Mouse (Mus musculus) subcutaneous adipose tissue, adult 2 months (tissue): ENCODE measurements around the gene Arhgef11. TPM values are rescaled to one million over a fixed set of nuclear protein-coding genes. Genes with fewer than 3 reads are reported as not detected.

Experiments used
- polyA plus RNA-seq: library from polyadenylated mRNA; depleted of rRNA; stranded (reverse); fragments of >200 nt; gene quantifications from 2 replicates; pipeline ENCODE4 v1.2.3, GENCODE M21; 2012; ENCODE audit warnings: low replicate concordance; rRNA removed

Arhgef11 gene
- polyA plus RNA-seq: 33.9 and 46.5 TPM in 2 replicates

DNA sequence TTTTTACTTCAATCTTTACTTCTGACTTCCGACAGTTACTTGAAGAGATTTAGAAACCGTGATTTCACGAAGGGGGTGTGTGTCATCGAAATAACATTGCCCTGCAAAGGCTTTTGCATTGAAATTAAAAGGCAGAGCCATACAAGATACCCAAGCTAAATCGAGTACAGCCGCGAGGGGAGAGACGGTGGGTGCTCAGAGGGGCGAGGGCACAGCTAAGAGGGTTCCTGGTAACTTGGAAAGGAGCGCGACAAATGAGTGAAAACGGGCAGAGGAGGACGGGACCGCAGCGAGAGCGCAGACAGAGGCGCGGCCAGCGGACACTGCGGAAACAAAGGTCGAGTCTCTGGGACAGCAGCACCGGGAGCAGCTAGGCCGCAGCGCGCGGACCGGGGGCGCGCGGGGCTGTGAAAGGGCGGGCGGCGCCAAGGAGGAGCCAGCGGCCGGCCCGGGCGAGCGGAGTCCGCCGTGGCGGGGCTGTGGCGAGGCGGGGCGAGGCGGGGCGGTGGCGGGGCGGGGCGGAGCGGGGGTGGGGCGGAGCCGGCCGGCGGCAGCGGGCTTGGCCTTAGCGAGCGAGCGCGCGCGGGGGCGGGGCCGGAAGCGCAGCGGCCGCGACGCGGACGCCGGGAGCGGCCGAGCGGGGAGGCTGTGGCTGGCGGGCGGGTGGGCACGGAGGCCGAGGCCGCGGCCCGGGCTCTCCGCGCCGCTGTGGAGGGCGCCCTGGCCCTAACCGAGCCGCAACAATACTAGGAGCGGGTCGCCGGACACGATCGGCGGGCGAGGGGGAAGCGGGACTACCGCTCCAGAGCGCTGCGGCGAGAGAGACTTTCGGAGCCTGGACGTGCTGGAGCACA lies at the start of gene Arhgef11:
Arhgef11 (plus strand) TSS at position 603 of the 854 bp plus-strand sequence.

DNA sequence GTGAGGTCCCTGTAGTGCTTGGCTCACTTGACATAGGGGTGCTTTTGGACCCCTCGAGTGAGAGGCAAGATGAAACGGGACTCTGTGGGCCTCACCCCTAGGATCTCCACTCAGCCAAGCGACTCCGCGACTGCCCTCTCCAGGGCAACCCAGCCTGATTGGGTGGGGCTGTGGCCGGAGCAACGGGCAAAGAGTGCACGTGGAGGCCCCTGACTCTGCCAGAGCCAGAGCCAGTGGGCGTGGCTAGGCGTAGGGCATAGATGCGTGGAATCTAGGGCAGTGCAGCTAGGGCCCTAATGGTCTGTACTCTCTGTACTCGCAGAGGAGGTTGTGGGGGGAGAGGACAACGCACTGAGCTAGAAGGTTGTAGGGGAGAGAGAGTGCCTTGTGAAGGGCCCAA lies 131.1 kb downstream of the Arhgef11 start, which contains the start of gene Lrrc71:
Lrrc71 (minus strand) TSS at position 195 of the 400 bp plus-strand sequence.

Other genes with a start within 250 kb of the Arhgef11 start
- 0.39 and 0.51 TPM in 2 replicates for gene Fcrl1, start 241.2 kb upstream of the Arhgef11 start, polyA plus RNA-seq
- gene Fcrl5, start 181.8 kb upstream of the Arhgef11 start, polyA plus RNA-seq: 0.08 TPM in 1 of 2 replicates, not detected in the other
- gene Etv3, start 92.2 kb upstream of the Arhgef11 start, polyA plus RNA-seq: 16.2 and 17.7 TPM in 2 replicates
- 0.59 and 0.69 TPM in 2 replicates for gene Lrrc71, start 131.1 kb downstream of the Arhgef11 start, polyA plus RNA-seq
- 0.59 and 3.7 TPM in 2 replicates for gene Ntrk1, start 177.6 kb downstream of the Arhgef11 start, polyA plus RNA-seq
- gene Insrr, start 179.4 kb downstream of the Arhgef11 start, polyA plus RNA-seq: 0.06 and 0.39 TPM in 2 replicates
- 102 and 106 TPM in 2 replicates for gene Pear1, start 206.7 kb downstream of the Arhgef11 start, polyA plus RNA-seq
- 0.92 and 3.1 TPM in 2 replicates for gene Sh2d2a, start 229.2 kb downstream of the Arhgef11 start, polyA plus RNA-seq